Mouse (Mus musculus): Measurements from ENCODE around the gene Gngt2. TPM values are rescaled to one million over a fixed set of nuclear protein-coding genes. Genes with fewer than 3 reads are reported as not detected.

Gene Gngt2
- polyA plus RNA-seq, 1 experiment from 2014 or later: 1.8 TPM

- WGBS: under 1% methylated on average over 58 of the region's 58 CpGs
- Histone ChIP-seq H3K36me3 (ENCODE audit: control insufficient read depth, insufficient read depth, low read length) (no peaks in the 10 kb centered on the region), H3K27me3 (ENCODE audit: control insufficient read depth, insufficient read depth, low read length) (no peaks in the 10 kb centered on the region), H3K4me1 (ENCODE audit: control insufficient read depth, insufficient read depth, low read length) (peaks cover 6% of the 10 kb centered on the region; the same call in 1 of the 2 replicates), H3K9ac (replicated peaks; ENCODE audit: low read length) (peak overlapping the region; percentile 58), H3K4me3 (replicated peaks; ENCODE audit: low read depth, low read length) (peak overlapping the region; percentile 76), H3K27ac (replicated peaks; ENCODE audit: low read depth, low read length) (peak overlapping the region; percentile 73), H3K9me3 (ENCODE audit: control insufficient read depth, low read length) (no peaks in the 10 kb centered on the region), H3K4me2 (ENCODE audit: low read length) (peak overlapping the region; percentile 70)
- DNase-seq (peak; percentile 98), ATAC-seq (ENCODE audit: low FRiP score, low TSS enrichment) (peak; percentile 98)
Measured at GRCm38 (mm10) chr11:95858528-95859467, 21.8 kb downstream of the Gngt2 start.

- Histone ChIP-seq H3K4me3 (replicated peaks; ENCODE audit: low read depth, low read length) (peak overlapping the region; percentile 76), H3K36me3 (ENCODE audit: control insufficient read depth, insufficient read depth, low read length) (no peaks in the 10 kb centered on the region), H3K9me3 (ENCODE audit: control insufficient read depth, low read length) (no peaks in the 10 kb centered on the region), H3K4me2 (ENCODE audit: low read length) (peak overlapping the region; percentile 70), H3K4me1 (ENCODE audit: control insufficient read depth, insufficient read depth, low read length) (peaks cover 6% of the 10 kb centered on the region; the same call in 1 of the 2 replicates), H3K27me3 (ENCODE audit: control insufficient read depth, insufficient read depth, low read length) (no peaks in the 10 kb centered on the region), H3K27ac (replicated peaks; ENCODE audit: low read depth, low read length) (peak overlapping the region; percentile 73), H3K9ac (replicated peaks; ENCODE audit: low read length) (peak overlapping the region; percentile 53)
- under 1% methylated on average over 35 of the region's 35 CpGs for WGBS
- DNase-seq (peak; percentile 83), ATAC-seq (ENCODE audit: low FRiP score, low TSS enrichment) (peak; percentile 71)
Measured at GRCm38 (mm10) chr11:95859468-95859855, 22.4 kb downstream of the Gngt2 start.

- Histone ChIP-seq H3K36me3 (ENCODE audit: control insufficient read depth, insufficient read depth, low read length) (no peaks in the 10 kb centered on the region), H3K4me1 (ENCODE audit: control insufficient read depth, insufficient read depth, low read length) (peaks cover 6% of the 10 kb centered on the region; the same call in 1 of the 2 replicates), H3K27me3 (ENCODE audit: control insufficient read depth, insufficient read depth, low read length) (no peaks in the 10 kb centered on the region), H3K9me3 (ENCODE audit: control insufficient read depth, low read length) (no peaks in the 10 kb centered on the region), H3K27ac (replicated peaks; ENCODE audit: low read depth, low read length) (no peak overlapping the region), H3K4me2 (ENCODE audit: low read length) (peak overlapping the region; percentile 70), H3K4me3 (replicated peaks; ENCODE audit: low read depth, low read length) (peak overlapping the region; percentile 76), H3K9ac (replicated peaks; ENCODE audit: low read length) (peak overlapping the region; percentile 53)
- ATAC-seq (ENCODE audit: low FRiP score, low TSS enrichment) (no peak), DNase-seq (no peak)
- WGBS: 42% methylated on average over 3 of the region's 3 CpGs
Measured at GRCm38 (mm10) chr11:95860071-95860490, 23.1 kb downstream of the Gngt2 start.

GRCm38 (mm10) chr11:95861397-95861796 is 24.4 kb downstream of the Gngt2 start:
- H3K27me3 ChIP-seq (ENCODE audit: control insufficient read depth, insufficient read depth, low read length): no peaks in the 10 kb centered on the region
- H3K9me3 ChIP-seq (ENCODE audit: control insufficient read depth, low read length): no peaks in the 10 kb centered on the region
- DNase-seq (no peak), ATAC-seq (ENCODE audit: low FRiP score, low TSS enrichment) (no peak)
- no peak overlapping the region for H3K27ac ChIP-seq (replicated peaks; ENCODE audit: low read depth, low read length)
- H3K4me3 ChIP-seq (replicated peaks; ENCODE audit: low read depth, low read length): no peak overlapping the region
- H3K36me3 ChIP-seq (ENCODE audit: control insufficient read depth, insufficient read depth, low read length): no peaks in the 10 kb centered on the region
- peaks cover 6% of the 10 kb centered on the region; the same call in 1 of the 2 replicates for H3K4me1 ChIP-seq (ENCODE audit: control insufficient read depth, insufficient read depth, low read length)
- no peak overlapping the region for H3K4me2 ChIP-seq (ENCODE audit: low read length)
- no peak overlapping the region for H3K9ac ChIP-seq (replicated peaks; ENCODE audit: low read length)
- WGBS: 94% methylated on average over 8 of the region's 8 CpGs

- H3K27ac ChIP-seq (replicated peaks; ENCODE audit: low read depth, low read length): no peak overlapping the region
- H3K9ac ChIP-seq (replicated peaks; ENCODE audit: low read length): no peak overlapping the region
- H3K36me3 ChIP-seq (ENCODE audit: control insufficient read depth, insufficient read depth, low read length): no peaks in the 10 kb centered on the region
- H3K4me2 ChIP-seq (ENCODE audit: low read length): no peak overlapping the region
- H3K9me3 ChIP-seq (ENCODE audit: control insufficient read depth, low read length): no peaks in the 10 kb centered on the region
- DNase-seq (no peak), ATAC-seq (ENCODE audit: low FRiP score, low TSS enrichment) (no peak)
- no peaks in the 10 kb centered on the region for H3K4me1 ChIP-seq (ENCODE audit: control insufficient read depth, insufficient read depth, low read length)
- 78% methylated on average over 4 of the region's 4 CpGs for WGBS
- no peaks in the 10 kb centered on the region for H3K27me3 ChIP-seq (ENCODE audit: control insufficient read depth, insufficient read depth, low read length)
- no peak overlapping the region for H3K4me3 ChIP-seq (replicated peaks; ENCODE audit: low read depth, low read length)
Measured at GRCm38 (mm10) chr11:95869442-95869841, 32.4 kb downstream of the Gngt2 start.

- Histone ChIP-seq H3K4me3 (replicated peaks; ENCODE audit: low read depth, low read length) (no peak overlapping the region), H3K4me1 (ENCODE audit: control insufficient read depth, insufficient read depth, low read length) (no peaks in the 10 kb centered on the region), H3K4me2 (ENCODE audit: low read length) (no peak overlapping the region), H3K27me3 (ENCODE audit: control insufficient read depth, insufficient read depth, low read length) (no peaks in the 10 kb centered on the region), H3K9me3 (ENCODE audit: control insufficient read depth, low read length) (no peaks in the 10 kb centered on the region), H3K9ac (replicated peaks; ENCODE audit: low read length) (no peak overlapping the region), H3K27ac (replicated peaks; ENCODE audit: low read depth, low read length) (no peak overlapping the region), H3K36me3 (ENCODE audit: control insufficient read depth, insufficient read depth, low read length) (no peaks in the 10 kb centered on the region)
- WGBS: 72% methylated on average over 6 of the region's 6 CpGs
- ATAC-seq (ENCODE audit: low FRiP score, low TSS enrichment): no peak
- no peak for DNase-seq
Measured at GRCm38 (mm10) chr11:95869918-95870470, 33.0 kb downstream of the Gngt2 start.

GRCm38 (mm10) chr11:95875804-95876203 is 38.8 kb downstream of the Gngt2 start:
- 27% methylated on average over 9 of the region's 9 CpGs for WGBS
- DNase-seq (peak; percentile 1), ATAC-seq (ENCODE audit: low FRiP score, low TSS enrichment) (no peak)
- Histone ChIP-seq H3K9me3 (ENCODE audit: control insufficient read depth, low read length) (no peaks in the 10 kb centered on the region), H3K9ac (replicated peaks; ENCODE audit: low read length) (no peak overlapping the region), H3K4me2 (ENCODE audit: low read length) (0 out of 2 replicates have a peak overlapping the region, but pooled peaks have one; percentile 7), H3K4me1 (ENCODE audit: control insufficient read depth, insufficient read depth, low read length) (no peaks in the 10 kb centered on the region), H3K27me3 (ENCODE audit: control insufficient read depth, insufficient read depth, low read length) (no peaks in the 10 kb centered on the region), H3K36me3 (ENCODE audit: control insufficient read depth, insufficient read depth, low read length) (no peaks in the 10 kb centered on the region), H3K27ac (replicated peaks; ENCODE audit: low read depth, low read length) (no peak overlapping the region), H3K4me3 (replicated peaks; ENCODE audit: low read depth, low read length) (no peak overlapping the region)

GRCm38 (mm10) chr11:95876296-95876695 is 39.3 kb downstream of the Gngt2 start:
- 0 out of 2 replicates have a peak overlapping the region, but pooled peaks have one; percentile 7 for H3K4me2 ChIP-seq (ENCODE audit: low read length)
- 20% methylated on average over 7 of the region's 7 CpGs for WGBS
- no peaks in the 10 kb centered on the region for H3K27me3 ChIP-seq (ENCODE audit: control insufficient read depth, insufficient read depth, low read length)
- no peak overlapping the region for H3K9ac ChIP-seq (replicated peaks; ENCODE audit: low read length)
- H3K36me3 ChIP-seq (ENCODE audit: control insufficient read depth, insufficient read depth, low read length): no peaks in the 10 kb centered on the region
- H3K4me1 ChIP-seq (ENCODE audit: control insufficient read depth, insufficient read depth, low read length): no peaks in the 10 kb centered on the region
- ATAC-seq (ENCODE audit: low FRiP score, low TSS enrichment) (no peak), DNase-seq (peak; percentile 84)
- no peak overlapping the region for H3K27ac ChIP-seq (replicated peaks; ENCODE audit: low read depth, low read length)
- no peak overlapping the region for H3K4me3 ChIP-seq (replicated peaks; ENCODE audit: low read depth, low read length)
- H3K9me3 ChIP-seq (ENCODE audit: control insufficient read depth, low read length): no peaks in the 10 kb centered on the region
